Mouse (Mus musculus): Measurements from ENCODE around the gene Espn.

- no peak for TF ChIP-seq CTCF (IDR thresholded peaks at IDR 0.05; ENCODE audit: borderline replicate concordance, insufficient read depth, low read length)
- TF ChIP-seq POLR2A (IDR thresholded peaks at IDR 0.05; ENCODE audit: low read depth, low read length) = no peak
Observed at GRCm38 (mm10) chr4:152141521-152142135, 10.5 kb downstream of the Espn start.

All from embryonic fibroblast, embryonic 13.5 days (primary cell).